Mouse (Mus musculus) lung, adult 2 months (tissue): ENCODE measurements around the gene Rrp1b. TPM values are rescaled to one million over a fixed set of nuclear protein-coding genes. Genes with fewer than 3 reads are reported as not detected.
"Not testable (repeated sequence)": the region's sequence is repeated elsewhere in the genome, so short reads cannot be mapped to it uniquely, and the experiment has no call there.

Experiments
- DNase-seq: peaks from one replicate; pipeline ENCODE4 v3.0.0; 2022
- H3K4me1 ChIP-seq: fragments of 200-500 bp; 2 replicates; pipeline ENCODE4 v1.6.1; 2011; ENCODE audit warnings: low read length; ENCODE audit not compliant: control insufficient read depth, insufficient read depth
- H3K4me3 ChIP-seq: fragments of 200-500 bp; replicated peaks from 2 replicates; pipeline ENCODE3; 2011; ENCODE audit warnings: low read depth, mild to moderate bottlenecking, control low read depth, low read length; ENCODE audit errors: extremely low read depth
- CTCF ChIP-seq: fragments of 200-500 bp; IDR thresholded peaks from 2 replicates; pipeline ENCODE4 v1.5.1; 2011; ENCODE audit warnings: mild to moderate bottlenecking, low read length, control low read depth; ENCODE audit not compliant: insufficient read depth
- POLR2A ChIP-seq: fragments of 200-500 bp; IDR thresholded peaks from 2 replicates; pipeline ENCODE4 v1.6.1; 2011; ENCODE audit warnings: low read depth, mild to moderate bottlenecking, control low read depth, low read length, borderline replicate concordance; ENCODE audit errors: extremely low read depth
- WGBS: fragments of 180-500 bp; shearing (Covaris S2); methylation state at CpG from one replicate; pipeline ENCODE4 v1.1.7; 2018; 5-methylcytosine and 5-hydroxymethylcytosine counted together
- polyA plus RNA-seq: library from polyadenylated mRNA; depleted of rRNA; stranded (reverse); fragments of >200 nt; gene quantifications from 2 replicates; pipeline ENCODE4 v1.2.3, GENCODE M21; 2012

The Rrp1b gene
- polyA plus RNA-seq, 1 experiment = 10.0 TPM

DNA sequence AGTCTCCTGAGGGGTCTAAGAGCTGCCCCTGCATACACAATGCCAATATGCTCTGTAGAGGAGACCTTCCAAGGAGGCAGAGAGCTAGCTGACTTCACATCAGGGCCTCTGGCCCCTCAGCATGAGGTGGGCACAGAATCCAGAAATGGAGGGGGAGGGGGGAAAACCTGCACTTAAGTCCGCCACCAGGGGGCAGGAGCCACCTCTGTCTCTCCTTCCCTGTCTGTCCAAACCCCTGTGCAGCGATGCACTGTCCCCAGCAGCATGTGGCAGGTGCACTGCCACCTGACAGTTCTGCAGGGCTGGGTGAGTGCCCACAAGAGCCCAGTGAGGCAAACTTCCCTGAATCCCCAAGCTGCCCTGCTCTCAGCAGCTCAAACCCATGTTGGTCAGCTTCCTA is 39.3 kb downstream of the Rrp1b start:
- H3K4me1 ChIP-seq = no peaks in the 10 kb centered on the region
- TF ChIP-seq POLR2A = no peak
- TF ChIP-seq CTCF = peak; percentile 60; the same call in 1 of the 2 replicates
- no peak overlapping the region for H3K4me3 ChIP-seq
- WGBS = 16% methylated on average over 2 of the region's 2 CpGs
- peak; percentile 27 for DNase-seq

GRCm38 (mm10) chr17:32083351-32083750 is 47.5 kb downstream of the Rrp1b start:
- Histone ChIP-seq H3K4me3 (no peak overlapping the region), H3K4me1 (no peaks in the 10 kb centered on the region)
- TF ChIP-seq POLR2A (no peak), CTCF (no peak)
- 92% methylated on average over 2 of the region's 2 CpGs for WGBS
- DNase-seq = no peak

DNA sequence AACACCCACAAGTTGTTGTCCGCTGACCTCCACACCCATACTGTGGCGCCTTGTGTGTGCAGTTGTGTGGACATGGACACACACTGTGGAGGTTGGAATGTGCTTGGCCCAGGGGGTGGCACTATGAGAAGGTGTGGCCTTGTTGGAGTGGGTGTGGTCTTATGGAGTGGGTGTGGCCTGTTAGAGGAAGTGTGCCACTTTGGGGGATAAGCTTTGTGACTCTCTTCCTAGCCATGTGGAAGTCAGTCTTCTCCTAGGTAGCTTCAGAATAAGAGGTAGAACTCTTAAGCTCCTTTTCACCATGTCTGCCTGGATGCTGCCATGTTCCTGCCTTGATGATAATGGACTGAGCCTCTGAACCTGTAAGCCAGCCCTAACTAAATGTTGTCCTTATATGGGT is 51.2 kb downstream of the Rrp1b start:
- no peaks in the 10 kb centered on the region for H3K4me1 ChIP-seq
- WGBS = 93% methylated on average over 2 of the region's 2 CpGs
- no peak overlapping the region for H3K4me3 ChIP-seq
- no peak for DNase-seq
- TF ChIP-seq POLR2A (no peak), CTCF (no peak)

GRCm38 (mm10) chr17:32091032-32091363 is 55.1 kb downstream of the Rrp1b start:
- TF ChIP-seq CTCF (no peak), POLR2A (no peak)
- Histone ChIP-seq H3K4me1 (no peaks in the 10 kb centered on the region), H3K4me3 (peak overlapping the region; percentile 49)
- WGBS = 14% methylated on average over 1 of the region's 1 CpGs
- DNase-seq = no peak

GRCm38 (mm10) chr17:32091364-32092240 is 55.7 kb downstream of the Rrp1b start:
- H3K4me1 ChIP-seq = not testable (repeated sequence)
- 7% methylated on average over 15 of the region's 16 CpGs for WGBS
- 0 out of 2 replicates have a peak, but pooled peaks have one; percentile 31 for TF ChIP-seq POLR2A
- peak; percentile 74 for DNase-seq
- H3K4me3 ChIP-seq = peak overlapping the region; percentile 49

- Histone ChIP-seq H3K4me1 (no peaks in the 10 kb centered on the region), H3K4me3 (no peak overlapping the region)
- 92% methylated on average over 1 of the region's 1 CpGs for WGBS
- no peak for TF ChIP-seq CTCF
- TF ChIP-seq POLR2A = no peak
- DNase-seq = no peak
Measured at GRCm38 (mm10) chr17:32092241-32092619, 56.3 kb downstream of the Rrp1b start.

DNA sequence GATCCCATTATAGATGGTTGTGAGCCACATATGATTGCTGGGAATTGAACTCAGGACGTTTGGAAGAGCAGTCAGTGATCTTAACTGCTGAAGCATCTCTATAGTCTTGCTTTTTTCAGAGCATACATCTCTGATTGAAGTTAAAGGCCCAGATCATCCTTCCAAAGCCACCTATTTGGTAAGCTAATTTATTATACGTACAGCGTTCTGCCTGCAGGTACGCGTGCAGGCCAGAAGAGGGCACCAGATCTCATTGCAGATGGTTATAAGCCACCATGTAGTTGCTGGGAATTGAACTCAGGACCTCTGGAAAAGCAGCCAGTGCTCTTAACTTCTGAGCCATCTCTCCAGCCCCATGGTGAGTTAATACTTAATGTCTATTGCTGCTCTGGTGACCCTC is 57.0 kb downstream of the Rrp1b start:
- TF ChIP-seq POLR2A (no peak), CTCF (peak; percentile 26; the same call in 1 of the 2 replicates)
- DNase-seq = no peak
- H3K4me1 ChIP-seq = no peaks in the 10 kb centered on the region
- 80% methylated on average over 5 of the region's 5 CpGs for WGBS
- no peak overlapping the region for H3K4me3 ChIP-seq

DNA sequence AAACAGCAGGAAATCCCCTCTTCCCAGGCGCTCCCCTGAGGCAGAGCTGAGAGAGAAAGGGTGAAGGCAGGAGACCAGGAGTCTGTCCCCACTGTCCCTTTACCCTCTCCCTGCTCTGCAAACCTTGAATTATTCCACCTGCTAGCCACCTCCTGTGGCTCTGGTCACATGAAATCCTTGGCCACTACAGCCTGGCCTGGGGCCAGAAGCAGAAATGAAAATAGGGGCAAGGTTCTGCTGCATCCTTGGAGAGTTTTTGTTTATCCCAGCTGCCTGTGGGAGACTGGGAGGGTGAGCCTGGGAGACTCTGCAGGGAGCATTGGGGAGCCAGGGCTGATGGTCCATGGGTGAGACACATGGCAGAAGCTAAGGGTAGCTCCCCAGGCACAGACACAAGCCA is 61.8 kb downstream of the Rrp1b start:
- Histone ChIP-seq H3K4me3 (no peak overlapping the region), H3K4me1 (peaks cover 5% of the 10 kb centered on the region; the same call in 1 of the 2 replicates)
- no peak for TF ChIP-seq POLR2A
- TF ChIP-seq CTCF = no peak
- 57% methylated on average over 1 of the region's 1 CpGs for WGBS
- no peak for DNase-seq

GRCm38 (mm10) chr17:32098905-32099304 is 63.0 kb downstream of the Rrp1b start:
- DNase-seq, H3K4me1 ChIP-seq, H3K4me3 ChIP-seq: not testable (repeated sequence)
- WGBS = 81% methylated on average over 6 of the region's 6 CpGs

GRCm38 (mm10) chr17:32099574-32099942 is 63.7 kb downstream of the Rrp1b start:
- no peak for DNase-seq
- Histone ChIP-seq H3K4me3 (no peak overlapping the region), H3K4me1 (peaks cover 5% of the 10 kb centered on the region; the same call in 1 of the 2 replicates)
- WGBS = 49% methylated on average over 8 of the region's 8 CpGs
- no peak for TF ChIP-seq CTCF
- TF ChIP-seq POLR2A = no peak
